Mouse (Mus musculus) MEL (cell line): Measurements from ENCODE around the gene Cercam. TPM values are rescaled to one million over a fixed set of nuclear protein-coding genes. Genes with fewer than 3 reads are reported as not detected.

ENCODE experiments used
- DNase-seq: peaks from one replicate; pipeline ENCODE4 v3.0.0; 2011; ENCODE audit warnings: low read depth, low spot score
- H3K27ac ChIP-seq: 2 replicates; pipeline ENCODE4 v1.5.1; 2012; ENCODE audit warnings: low read depth, mild to moderate bottlenecking, control low read depth, low read length, moderate library complexity; ENCODE audit not compliant: control insufficient read depth
- H3K27me3 ChIP-seq, 2 experiments: fragments of 150-350 bp in 1 of 2; sonication (generic) in 1 of 2; 2 replicates each; pipeline ENCODE4 v1.6.1; 2012; ENCODE audit warnings: low read length in 2 of 2, mild to moderate bottlenecking in 2 of 2, improper control_type of control experiment in 1 of 2, moderate library complexity in 1 of 2; ENCODE audit not compliant: insufficient read depth in 2 of 2, control insufficient read depth in 1 of 2
- H3K36me3 ChIP-seq, 2 experiments: 2 replicates each; pipeline ENCODE4 v1.6.1; 2012 to 2014; ENCODE audit warnings: low read length in 2 of 2, improper control_type of control experiment in 1 of 2, inconsistent platforms in 1 of 2, mild to moderate bottlenecking in 1 of 2; ENCODE audit not compliant: insufficient read depth in 2 of 2, control insufficient read depth in 1 of 2
- H3K4me1 ChIP-seq, 2 experiments: fragments of 150-350 bp in 1 of 2; sonication (generic) in 1 of 2; 2 replicates each; pipeline ENCODE4 v1.6.1; 2012; ENCODE audit warnings: low read length in 2 of 2, improper control_type of control experiment in 1 of 2, mild to moderate bottlenecking in 1 of 2; ENCODE audit not compliant: insufficient read depth in 2 of 2, control insufficient read depth in 1 of 2
- H3K4me3 ChIP-seq, 2 experiments: fragments of 150-350 bp in 1 of 2; sonication (generic) in 1 of 2; 2 replicates each; pipeline ENCODE4 v1.5.1; 2012; ENCODE audit warnings: low read depth in 2 of 2, low read length in 2 of 2, mild to moderate bottlenecking in 2 of 2, moderate library complexity in 2 of 2, control low read depth in 1 of 2, improper control_type of control experiment in 1 of 2; ENCODE audit not compliant: control insufficient read depth in 1 of 2, insufficient read depth in 1 of 2
- H3K79me2 ChIP-seq: 2 replicates; pipeline ENCODE4 v1.6.1; 2012; ENCODE audit warnings: mild to moderate bottlenecking, low read length, moderate library complexity; ENCODE audit not compliant: control insufficient read depth, poor library complexity, insufficient read depth
- H3K9ac ChIP-seq: 2 replicates; pipeline ENCODE4 v1.6.1; 2012; ENCODE audit warnings: low read depth, mild to moderate bottlenecking, control low read depth, low read length, moderate library complexity; ENCODE audit not compliant: control insufficient read depth, poor library complexity, severe bottlenecking
- H3K9me3 ChIP-seq: fragments of 150-350 bp; sonication (generic); replicated peaks from 2 replicates; pipeline ENCODE4 v1.6.1; 2012; ENCODE audit warnings: mild to moderate bottlenecking, low read length, improper control_type of control experiment, moderate library complexity; ENCODE audit not compliant: insufficient read depth
- CHD1 ChIP-seq: IDR thresholded peaks from 2 replicates; pipeline ENCODE4 v1.6.1; 2012; ENCODE audit warnings: low read depth, mild to moderate bottlenecking, inconsistent platforms, low read length, improper control_type of control experiment
- CTCF ChIP-seq, 3 experiments: IDR thresholded peaks in 2 of 3; conservative IDR thresholded peaks in 1 of 3; 2 replicates each; pipeline ENCODE4 v1.5.1; 2011 to 2012; ENCODE audit warnings: low read length in 3 of 3, low read depth in 2 of 3, mild to moderate bottlenecking in 2 of 3, improper control_type of control experiment in 1 of 3, inconsistent platforms in 1 of 3, mixed read lengths in 1 of 3, moderate library complexity in 1 of 3; ENCODE audit not compliant: control insufficient read depth in 1 of 3, insufficient read depth in 1 of 3, poor library complexity in 1 of 3, severe bottlenecking in 1 of 3
- E2F4 ChIP-seq: IDR thresholded peaks from 2 replicates; pipeline ENCODE4 v1.6.1; 2011; ENCODE audit warnings: low read depth, low read length, improper control_type of control experiment, borderline replicate concordance
- ELF1 ChIP-seq: IDR thresholded peaks from 2 replicates; pipeline ENCODE4 v1.6.1; 2014; ENCODE audit warnings: low read depth, mild to moderate bottlenecking, inconsistent platforms, low read length, improper control_type of control experiment, moderate library complexity
- GABPA ChIP-seq: IDR thresholded peaks from 2 replicates; pipeline ENCODE4 v1.6.1; 2012; ENCODE audit warnings: low read depth, mild to moderate bottlenecking, inconsistent platforms, low read length, improper control_type of control experiment, moderate library complexity
- GATA1 ChIP-seq: IDR thresholded peaks from 2 replicates; pipeline ENCODE4 v1.6.1; 2011; ENCODE audit warnings: low read depth, low read length, improper control_type of control experiment
- HCFC1 ChIP-seq: IDR thresholded peaks from 2 replicates; pipeline ENCODE4 v1.6.1; 2012; ENCODE audit warnings: low read depth, mild to moderate bottlenecking, inconsistent platforms, low read length, improper control_type of control experiment, moderate library complexity
- JUND ChIP-seq: IDR thresholded peaks from 2 replicates; pipeline ENCODE4 v1.6.1; 2011; ENCODE audit warnings: low read depth, mild to moderate bottlenecking, improper control_type of control experiment, low read length
- KAT2A ChIP-seq: conservative IDR thresholded peaks from 2 replicates; pipeline ENCODE4 v1.6.1; 2012; ENCODE audit warnings: low read depth, low read length, improper control_type of control experiment, inconsistent platforms
- MAFK ChIP-seq: IDR thresholded peaks from 2 replicates; pipeline ENCODE4 v1.6.1; 2011; ENCODE audit warnings: low read depth, mild to moderate bottlenecking, low read length, improper control_type of control experiment, borderline replicate concordance
- MAZ ChIP-seq: IDR thresholded peaks from 2 replicates; pipeline ENCODE4 v1.6.1; 2012; ENCODE audit warnings: low read depth, mild to moderate bottlenecking, inconsistent platforms, low read length, improper control_type of control experiment
- MXI1 ChIP-seq: IDR thresholded peaks from 2 replicates; pipeline ENCODE4 v1.6.1; 2011; ENCODE audit warnings: mild to moderate bottlenecking, low read depth, low read length, improper control_type of control experiment
- MYB ChIP-seq: IDR thresholded peaks from 2 replicates; pipeline ENCODE4 v1.6.1; 2011; ENCODE audit warnings: mild to moderate bottlenecking, low read depth, low read length, improper control_type of control experiment
- NELFE ChIP-seq: IDR thresholded peaks from 2 replicates; pipeline ENCODE4 v1.6.1; 2011; ENCODE audit warnings: low read depth, low read length, improper control_type of control experiment
- POLR2A ChIP-seq, 2 experiments: IDR thresholded peaks; 2 replicates each; pipeline ENCODE4 v1.6.1; 2011 to 2012; ENCODE audit warnings: low read length in 2 of 2, mild to moderate bottlenecking in 2 of 2, control low read depth in 1 of 2, improper control_type of control experiment in 1 of 2, low read depth in 1 of 2, moderate library complexity in 1 of 2; ENCODE audit not compliant: control insufficient read depth in 1 of 2, insufficient read depth in 1 of 2, poor library complexity in 1 of 2
- RAD21 ChIP-seq: IDR thresholded peaks from 2 replicates; pipeline ENCODE4 v1.6.1; 2011; ENCODE audit warnings: mild to moderate bottlenecking, low read depth, low read length, improper control_type of control experiment
- RCOR1 ChIP-seq: IDR thresholded peaks from 2 replicates; pipeline ENCODE4 v1.6.1; 2012; ENCODE audit warnings: low read depth, mild to moderate bottlenecking, inconsistent platforms, low read length, improper control_type of control experiment
- TCF12 ChIP-seq: IDR thresholded peaks from 2 replicates; pipeline ENCODE4 v1.6.1; 2014; ENCODE audit warnings: low read depth, mild to moderate bottlenecking, inconsistent platforms, low read length, improper control_type of control experiment, moderate library complexity
- UBTF ChIP-seq: IDR thresholded peaks from 2 replicates; pipeline ENCODE4 v1.6.1; 2012; ENCODE audit warnings: low read depth, mild to moderate bottlenecking, inconsistent platforms, low read length, improper control_type of control experiment, moderate library complexity, borderline replicate concordance; ENCODE audit not compliant: insufficient read depth
- USF1 ChIP-seq: IDR thresholded peaks from 2 replicates; pipeline ENCODE4 v1.6.1; 2014; ENCODE audit warnings: low read depth, mild to moderate bottlenecking, inconsistent platforms, low read length, improper control_type of control experiment, moderate library complexity
- ZNF384 ChIP-seq: IDR thresholded peaks from 2 replicates; pipeline ENCODE4 v1.6.1; 2012; ENCODE audit warnings: low read depth, mild to moderate bottlenecking, inconsistent platforms, low read length, improper control_type of control experiment
- polyA plus RNA-seq, 2 experiments: library from polyadenylated mRNA; stranded (reverse) in 1 of 2; unstranded in 1 of 2; fragments of >175 nt in 1 of 2; fragments of >200 nt in 1 of 2; gene quantifications; 2 replicates each; pipeline versions ENCODE4 v1.2.1 to v1.2.4; 2012; ENCODE audit warnings: low replicate concordance in 2 of 2, low read depth in 1 of 2; ENCODE audit not compliant: insufficient read length in 2 of 2, insufficient read depth in 1 of 2, missing spikeins in 1 of 2
- total RNA-seq: library from RNA; depleted of rRNA; stranded (reverse); fragments of 300-350 nt; gene quantifications from 2 replicates; pipeline ENCODE4 v1.2.3, GENCODE M21; 2012

Gene Cercam
- total and polyA plus RNA-seq, 3 experiments, result 8.8 to 23.4 TPM; not detected in 1

DNA sequence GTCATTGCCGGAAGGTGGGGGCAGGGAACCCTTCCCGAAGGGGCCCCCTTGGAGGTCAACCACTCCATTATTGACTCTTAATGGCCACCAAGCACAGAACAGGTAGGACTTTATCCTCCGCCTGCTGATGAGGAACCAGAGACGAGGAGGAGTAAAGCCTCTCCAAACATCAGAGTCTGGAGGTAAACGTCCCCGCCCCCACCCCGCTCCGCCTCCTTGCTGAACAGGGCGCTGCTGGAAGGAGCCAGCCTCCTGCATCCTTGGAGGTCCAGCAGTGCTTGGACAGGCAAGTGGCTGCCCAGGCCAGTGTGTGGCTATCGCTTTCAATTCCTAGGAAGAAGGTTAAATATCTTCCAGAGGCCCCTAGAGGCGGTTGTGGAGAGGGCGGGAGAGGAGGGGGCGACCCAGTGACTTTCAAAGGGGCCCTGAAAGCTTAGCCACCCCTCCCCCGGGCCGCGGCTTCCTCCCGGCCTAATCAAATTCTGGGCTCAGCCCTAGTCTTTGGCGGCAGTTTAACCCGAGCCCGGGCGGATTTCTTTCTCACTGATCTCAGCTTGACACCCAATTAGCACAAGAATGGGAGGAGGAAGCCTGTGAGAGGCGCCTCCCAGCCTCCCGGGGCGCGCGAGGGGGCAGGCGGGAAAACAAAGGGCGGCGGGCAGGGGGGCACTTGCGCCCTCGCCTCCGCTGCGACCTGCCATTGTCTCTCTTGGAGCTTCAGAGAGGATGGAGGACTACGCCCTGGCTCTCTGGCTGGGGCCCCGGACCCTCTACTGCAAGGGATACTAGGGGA lies 48.7 kb upstream of the Cercam start, which contains the start of gene Urm1 (continued):
- no peak for TF ChIP-seq MAFK
- TF ChIP-seq ZNF384, result no peak
- TF ChIP-seq ELF1, result 0 out of 2 replicates have a peak, but pooled peaks have one; percentile 21
- TF ChIP-seq RCOR1, result no peak
- no peak for TF ChIP-seq CTCF (IDR thresholded peaks at IDR 0.05 in 2 of 3, conservative IDR thresholded peaks at IDR 0.05 in 1 of 3; ENCODE audit: control insufficient read depth in 1 of 3, insufficient read depth in 1 of 3, low read depth in 2 of 3, low read length in 3 of 3, poor library complexity in 1 of 3, severe bottlenecking in 1 of 3)
- no peak for TF ChIP-seq CHD1
- TF ChIP-seq GABPA, result no peak
- no peak for TF ChIP-seq USF1
- TF ChIP-seq MAZ, result peak; percentile 76; the same call in 1 of the 2 replicates
- no peak; the same call in 1 of the 2 replicates for TF ChIP-seq E2F4
- no peak for TF ChIP-seq MXI1
- TF ChIP-seq HCFC1, result 0 out of 2 replicates have a peak, but pooled peaks have one; percentile 12
- TF ChIP-seq POLR2A (IDR thresholded peaks at IDR 0.05; ENCODE audit: control insufficient read depth in 1 of 2, insufficient read depth in 1 of 2, low read depth in 1 of 2, low read length in 2 of 2, poor library complexity in 1 of 2), result peak; percentile 38 to 43; a peak in 2 of 4 replicates
- TF ChIP-seq TCF12, result peak; percentile 41; the same call in 1 of the 2 replicates
- TF ChIP-seq KAT2A, result no peak
- no peak for TF ChIP-seq UBTF
- TF ChIP-seq, all 39 proteins: peak for 9

- H3K27ac ChIP-seq, result peak overlapping the region; percentile 94
- TF ChIP-seq HCFC1 (no peak), GATA1 (peak; percentile 84), MYB (peak; percentile 61), ZNF384 (peak; percentile 56; the same call in 1 of the 2 replicates), JUND (no peak), RAD21 (no peak), CHD1 (peak; percentile 71; the same call in 1 of the 2 replicates), NELFE (no peak)
- TF ChIP-seq, all 39 proteins: peak for 4
- peaks cover 0 to 9% of the 10 kb centered on the region in 2 experiments; a peak in 2 of 4 replicates for H3K4me1 ChIP-seq
- H3K27me3 ChIP-seq, result no peaks in the 10 kb centered on the region
- H3K36me3 ChIP-seq, result peaks cover 0 to 8% of the 10 kb centered on the region in 2 experiments; a peak in 3 of 4 replicates
- peak overlapping the region; percentile 84 to 91 for H3K4me3 ChIP-seq
- no peaks in the 10 kb centered on the region for H3K9me3 ChIP-seq
- peak; percentile 43 for DNase-seq
- H3K9ac ChIP-seq, result peak overlapping the region; percentile 79
- peaks cover 27% of the 10 kb centered on the region for H3K79me2 ChIP-seq
Observed at GRCm38 (mm10) chr2:29826318-29826925, 42.5 kb upstream of the Cercam start.
